Mouse (Mus musculus) yolk sac, embryonic 10.5 days (tissue): ENCODE measurements around the gene D630003M21Rik.

Source experiments
- DNase-seq: peaks from one replicate; pipeline ENCODE4 v3.0.0-alpha.2; 2017; ENCODE audit warnings: low spot score

D630003M21Rik gene

GRCm38 (mm10) chr2:158194945-158195640 lies 33.9 kb downstream of the D630003M21Rik start:
- DNase-seq = no peak

GRCm38 (mm10) chr2:158193611-158194336 lies 35.2 kb downstream of the D630003M21Rik start:
- DNase-seq = no peak

GRCm38 (mm10) chr2:158191098-158191497 lies 37.9 kb downstream of the D630003M21Rik start:
- no peak for DNase-seq

GRCm38 (mm10) chr2:158189451-158189850 lies 39.6 kb downstream of the D630003M21Rik start:
- DNase-seq = no peak

- DNase-seq = no peak
Measured at GRCm38 (mm10) chr2:158186206-158186871, 42.7 kb downstream of the D630003M21Rik start.

GRCm38 (mm10) chr2:158183266-158183665 lies 45.8 kb downstream of the D630003M21Rik start:
- no peak for DNase-seq

GRCm38 (mm10) chr2:158181932-158182331 lies 47.1 kb downstream of the D630003M21Rik start:
- DNase-seq = no peak

GRCm38 (mm10) chr2:158180797-158181196 lies 48.2 kb downstream of the D630003M21Rik start:
- DNase-seq = no peak

GRCm38 (mm10) chr2:158179370-158180111 lies 49.5 kb downstream of the D630003M21Rik start:
- DNase-seq = no peak

- DNase-seq = peak; percentile 84
Measured at GRCm38 (mm10) chr2:158178696-158179369, 50.2 kb downstream of the D630003M21Rik start.

- no peak for DNase-seq
Measured at GRCm38 (mm10) chr2:158178139-158178538, 50.9 kb downstream of the D630003M21Rik start.

GRCm38 (mm10) chr2:158177574-158177973 lies 51.4 kb downstream of the D630003M21Rik start:
- DNase-seq = no peak

GRCm38 (mm10) chr2:158176763-158177162 lies 52.3 kb downstream of the D630003M21Rik start:
- DNase-seq = no peak

GRCm38 (mm10) chr2:158175433-158175832 lies 53.6 kb downstream of the D630003M21Rik start:
- peak; percentile 50 for DNase-seq

- DNase-seq = no peak
Measured at GRCm38 (mm10) chr2:158174958-158175357, 54.1 kb downstream of the D630003M21Rik start.

- no peak for DNase-seq
Measured at GRCm38 (mm10) chr2:158174438-158174837, 54.6 kb downstream of the D630003M21Rik start.

- no peak for DNase-seq
Measured at GRCm38 (mm10) chr2:158170394-158170793, 58.6 kb downstream of the D630003M21Rik start.

- DNase-seq = no peak
Measured at GRCm38 (mm10) chr2:158169771-158170170, 59.3 kb downstream of the D630003M21Rik start.

GRCm38 (mm10) chr2:158169351-158169750 lies 59.7 kb downstream of the D630003M21Rik start:
- DNase-seq = no peak

GRCm38 (mm10) chr2:158168741-158169211 lies 60.2 kb downstream of the D630003M21Rik start:
- DNase-seq = no peak

GRCm38 (mm10) chr2:158167496-158168205 lies 61.4 kb downstream of the D630003M21Rik start:
- DNase-seq = no peak
